Mouse (Mus musculus) fibroblast of lung, adult 2 months (primary cell): ENCODE measurements around the gene Cds2.
"Not testable (repeated sequence)": the region's sequence is repeated elsewhere in the genome, so short reads cannot be mapped to it uniquely, and the experiment has no call there.

ENCODE experiments used
- DNase-seq: peaks from one replicate; pipeline ENCODE4 v3.0.0-alpha.2; 2011; ENCODE audit warnings: low read depth

The Cds2 gene

GRCm38 (mm10) chr2:132291265-132291664, 28.3 kb downstream of the Cds2 start:
- DNase-seq: no peak

- DNase-seq: no peak
Observed at GRCm38 (mm10) chr2:132292083-132292482, 29.1 kb downstream of the Cds2 start.

- no peak for DNase-seq
Observed at GRCm38 (mm10) chr2:132293694-132294450, 30.9 kb downstream of the Cds2 start.

GRCm38 (mm10) chr2:132298250-132298649, 35.3 kb downstream of the Cds2 start:
- no peak for DNase-seq

- DNase-seq: no peak
Observed at GRCm38 (mm10) chr2:132301436-132301835, 38.5 kb downstream of the Cds2 start.

- no peak for DNase-seq
Observed at GRCm38 (mm10) chr2:132305165-132305564, 42.2 kb downstream of the Cds2 start.

- no peak for DNase-seq
Observed at GRCm38 (mm10) chr2:132305988-132306387, 43.0 kb downstream of the Cds2 start.

GRCm38 (mm10) chr2:132307213-132307843, 44.4 kb downstream of the Cds2 start:
- no peak for DNase-seq

- DNase-seq: no peak
Observed at GRCm38 (mm10) chr2:132308829-132309228, 45.9 kb downstream of the Cds2 start.

- no peak for DNase-seq
Observed at GRCm38 (mm10) chr2:132309398-132309930, 46.5 kb downstream of the Cds2 start.

- DNase-seq: no peak
Observed at GRCm38 (mm10) chr2:132312616-132313015, 49.7 kb downstream of the Cds2 start.

GRCm38 (mm10) chr2:132313568-132313967, 50.6 kb downstream of the Cds2 start:
- DNase-seq: no peak

- not testable (repeated sequence) for DNase-seq
Observed at GRCm38 (mm10) chr2:132314057-132314456, 51.1 kb downstream of the Cds2 start.

- DNase-seq: peak; percentile 36
Observed at GRCm38 (mm10) chr2:132316041-132316808, 53.3 kb downstream of the Cds2 start.

- DNase-seq: no peak
Observed at GRCm38 (mm10) chr2:132317178-132317577, 54.2 kb downstream of the Cds2 start.

GRCm38 (mm10) chr2:132320516-132320915, 57.6 kb downstream of the Cds2 start:
- DNase-seq: no peak

- DNase-seq: peak; percentile 87
Observed at GRCm38 (mm10) chr2:132323541-132323940, 60.6 kb downstream of the Cds2 start.

GRCm38 (mm10) chr2:132337202-132337601, 74.3 kb downstream of the Cds2 start:
- no peak for DNase-seq

- peak; percentile 6 for DNase-seq
Observed at GRCm38 (mm10) chr2:132340350-132340749, 77.4 kb downstream of the Cds2 start.

- DNase-seq: no peak
Observed at GRCm38 (mm10) chr2:132341293-132341692, 78.3 kb downstream of the Cds2 start.

GRCm38 (mm10) chr2:132343846-132344245, 80.9 kb downstream of the Cds2 start:
- no peak for DNase-seq
